Mouse (Mus musculus) erythroblast, embryonic 14.5 days (primary cell): ENCODE measurements around the gene Ube2d1.

Experiments
- GATA1 ChIP-seq: IDR thresholded peaks from 2 replicates; pipeline ENCODE4 v1.6.1; 2012; ENCODE audit warnings: low read length, inconsistent platforms, mixed read lengths
- TAL1 ChIP-seq: IDR thresholded peaks from 3 replicates; pipeline ENCODE4 v1.6.1; 2012; ENCODE audit warnings: low read length, inconsistent platforms, mixed read lengths

- TF ChIP-seq GATA1 = no peak
- no peak for TF ChIP-seq TAL1
Measured at GRCm38 (mm10) chr10:71306190-71306589, 21.1 kb upstream of the Ube2d1 start.
